Mouse (Mus musculus): Measurements from ENCODE around the gene Ntrk2.

GRCm38 (mm10) chr13:59100086-59100485, 293.7 kb downstream of the Ntrk2 start:
- TF ChIP-seq MYC (IDR thresholded peaks at IDR 0.05; ENCODE audit: low read depth, low read length) (no peak), ZMIZ1 (IDR thresholded peaks at IDR 0.05; ENCODE audit: low read depth, low read length) (no peak), EP300 (IDR thresholded peaks at IDR 0.05; ENCODE audit: low read depth in 1 of 2, low read length in 2 of 2) (no peak), CTCF (IDR thresholded peaks at IDR 0.05 in 2 of 3, conservative IDR thresholded peaks at IDR 0.05 in 1 of 3; ENCODE audit: control insufficient read depth in 1 of 3, insufficient read depth in 1 of 3, low read depth in 2 of 3, low read length in 3 of 3, poor library complexity in 1 of 3, severe bottlenecking in 1 of 3) (no peak), KAT2A (conservative IDR thresholded peaks at IDR 0.05; ENCODE audit: low read depth, low read length) (no peak), JUND (IDR thresholded peaks at IDR 0.05; ENCODE audit: low read depth, low read length) (no peak), TCF12 (IDR thresholded peaks at IDR 0.05; ENCODE audit: low read depth, low read length) (no peak), POLR2A (IDR thresholded peaks at IDR 0.05; ENCODE audit: control insufficient read depth in 1 of 2, insufficient read depth in 1 of 2, low read depth in 1 of 2, low read length in 2 of 2, poor library complexity in 1 of 2) (no peak), MAFK (IDR thresholded peaks at IDR 0.05; ENCODE audit: borderline replicate concordance, low read depth, low read length) (no peak)
